Mouse (Mus musculus) embryonic stem cell, embryonic (primary cell): Measurements from ENCODE around the gene Tmem208.

ENCODE experiments used
- CTCF ChIA-PET, 4 experiments: fragments of 300-600 bp in 2 of 4; fragments of 350-600 bp in 2 of 4; sonication (Branson Sonifier 250); formaldehyde crosslinking; loops; one replicate each; lab custom pipeline; 2022; ENCODE audit warnings: inconsistent platforms in 2 of 4; lab: Charles Lee
- POLR2A ChIA-PET, 4 experiments: fragments of 300-600 bp in 2 of 4; fragments of 350-600 bp in 2 of 4; sonication (Branson Sonifier 250); formaldehyde crosslinking; loops; one replicate each; lab custom pipeline; 2022; ENCODE audit warnings: antibody characterized with exemption in 4 of 4, inconsistent platforms in 1 of 4; lab: Charles Lee

Tmem208 gene

GRCm38 (mm10) chr8:105326141-105326672 is at the start of gene Tmem208, which contains the start of gene Lrrc29:
Tmem208 (plus strand) TSS chr8:105326354.
Lrrc29 (minus strand) TSS chr8:105326278.
- POLR2A ChIA-PET = interaction anchor here in 3 of 4 experiments (0.5 to 3.9 kb wide), 16 partner anchors 9 to 190 kb away, joined by 3 to 28 read pairs (median 5); partner anchors contain the start of genes E2f4 (in 2 of the 3), Fhod1 (in 2 of the 3), Slc9a5 (in 2 of the 3) and Elmo3 (in 1 of the 3)

DNA sequence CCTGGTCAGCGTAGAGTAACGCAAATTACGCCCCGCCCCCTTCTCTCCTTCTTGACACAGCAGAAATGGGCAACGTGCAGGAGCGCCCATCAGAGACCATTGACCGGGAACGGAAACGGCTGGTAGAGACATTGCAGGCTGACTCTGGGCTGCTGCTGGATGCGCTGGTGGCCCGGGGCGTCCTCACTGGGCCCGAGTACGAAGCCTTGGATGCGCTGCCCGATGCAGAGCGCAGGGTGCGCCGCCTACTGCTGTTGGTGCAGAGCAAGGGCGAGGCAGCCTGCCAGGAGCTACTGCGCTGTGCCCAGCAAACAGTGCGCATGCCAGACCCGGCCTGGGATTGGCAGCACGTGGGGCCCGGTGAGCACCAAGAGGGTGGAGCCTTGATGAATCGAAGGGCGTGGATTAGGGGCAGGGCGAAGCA is 47.2 kb upstream of the Tmem208 start:
- POLR2A ChIA-PET = interaction anchor here in 2 of 4 experiments (0.5 to 3.2 kb wide), 12 partner anchors 8 to 193 kb away, joined by 3 to 22 read pairs (median 6); partner anchors contain the start of genes 4931428F04Rik (in 2 of the 2), E2f4 (in 1 of the 2), Exoc3l (in 1 of the 2) and Hsf4 (in 1 of the 2)

More at GRCm38 (mm10) chr8:105326141-105326672, at the start of gene Tmem208, which contains the start of gene Lrrc29:
- CTCF ChIA-PET = interaction anchor here in 3 of 4 experiments (0.6 to 2.3 kb wide), 5 partner anchors 10 to 1089 kb away, joined by 3 to 5 read pairs (median 3); partner anchors contain the start of genes Fhod1 (in 1 of the 3) and Zfp90 (in 1 of the 3)

DNA sequence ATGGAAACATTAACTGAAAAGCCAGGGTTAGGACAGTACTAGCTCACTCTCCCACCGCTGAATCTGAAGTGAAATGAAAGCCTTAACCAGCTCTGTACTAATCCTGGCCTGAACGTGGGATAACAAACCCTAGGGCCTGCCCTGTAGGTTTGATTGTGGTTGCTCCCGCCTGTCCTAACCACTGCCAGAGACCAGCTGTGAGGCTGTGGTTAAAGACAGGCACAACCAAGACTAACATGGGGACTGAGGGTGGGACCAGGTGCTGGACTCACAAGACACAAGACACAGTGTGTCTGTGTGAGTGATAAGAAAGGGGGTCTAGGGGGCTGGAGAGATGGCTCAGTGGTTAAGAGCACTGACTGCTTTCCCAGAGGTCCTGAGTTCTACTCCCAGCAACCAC is 45.6 kb upstream of the Tmem208 start:
- ChIA-PET POLR2A (interaction anchor here in 2 of 4 experiments (1.1 to 3.2 kb wide), 9 partner anchors 8 to 20 kb away, joined by 3 to 22 read pairs (median 8); partner anchors contain the start of genes 4931428F04Rik (in 1 of the 2), E2f4 (in 1 of the 2) and Hsf4 (in 1 of the 2)), CTCF (interaction anchor here in 2 of 4 experiments (0.7 to 1.2 kb wide), 4 partner anchors 11 to 160 kb away, joined by 3 to 6 read pairs (median 4); no protein-coding TSS in a partner anchor)

More for the DNA sequence above, 47.2 kb upstream of the Tmem208 start:
- CTCF ChIA-PET = interaction anchor here in 2 of 4 experiments (0.5 to 3.5 kb wide), 7 partner anchors 10 to 237 kb away, joined by 3 to 13 read pairs (median 4); partner anchors contain the start of genes 4931428F04Rik (in 1 of the 2) and B3gnt9 (in 1 of the 2)

GRCm38 (mm10) chr8:105281821-105282220 is 44.3 kb upstream of the Tmem208 start:
- ChIA-PET POLR2A (interaction anchor here in 2 of 4 experiments (0.5 to 2.2 kb wide), 6 partner anchors 9 to 136 kb away, joined by 3 to 11 read pairs (median 3); partner anchors contain the start of genes B3gnt9 (in 1 of the 2) and Hsf4 (in 1 of the 2)), CTCF (interaction anchor here in 3 of 4 experiments (0.5 to 2.8 kb wide), 5 partner anchors 9 to 679 kb away, joined by 4 to 15 read pairs (median 5); no protein-coding TSS in a partner anchor)

DNA sequence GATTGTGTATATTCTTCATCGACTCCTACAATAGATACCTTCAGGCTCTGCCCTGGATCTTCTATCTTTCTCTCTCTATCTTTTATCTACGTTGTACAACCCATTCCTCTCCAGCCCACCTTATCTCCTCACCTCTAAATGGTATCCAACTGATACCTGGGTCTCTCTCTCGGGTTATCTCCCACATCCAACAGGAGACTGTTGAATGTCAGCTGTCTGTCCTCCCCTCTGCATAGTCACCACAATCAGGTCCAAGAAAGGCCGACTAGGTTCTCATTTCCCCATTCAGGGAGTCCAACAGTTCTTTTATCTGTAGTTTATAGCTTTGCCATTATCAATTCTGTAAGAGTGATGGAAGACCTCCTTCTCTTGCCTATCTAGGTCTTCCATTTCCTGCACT is 43.9 kb upstream of the Tmem208 start:
- POLR2A ChIA-PET = interaction anchor here in 3 of 4 experiments (0.5 to 2.2 kb wide), 9 partner anchors 9 to 137 kb away, joined by 3 to 11 read pairs (median 3); partner anchors contain the start of genes B3gnt9 (in 1 of the 3), E2f4 (in 1 of the 3), Fbxl8 (in 1 of the 3) and Tradd (in 1 of the 3)
- CTCF ChIA-PET = interaction anchor here in 2 of 4 experiments (0.9 to 2.8 kb wide), 8 partner anchors 8 to 679 kb away, joined by 3 to 15 read pairs (median 4); no protein-coding TSS in a partner anchor

GRCm38 (mm10) chr8:105283074-105283473 is 43.1 kb upstream of the Tmem208 start:
- CTCF ChIA-PET = interaction anchor here (0.5 to 2.8 kb wide), 21 partner anchors 9 to 680 kb away, joined by 3 to 15 read pairs (median 4); partner anchors contain the start of genes E2f4 (in 1 of the 4) and Fhod1 (in 1 of the 4)
- POLR2A ChIA-PET = interaction anchor here in 3 of 4 experiments (0.8 to 2.2 kb wide), 13 partner anchors 8 to 716 kb away, joined by 3 to 11 read pairs (median 4); partner anchors contain the start of genes B3gnt9 (in 1 of the 3), E2f4 (in 1 of the 3), Exoc3l (in 1 of the 3) and Fbxl8 (in 1 of the 3)

DNA sequence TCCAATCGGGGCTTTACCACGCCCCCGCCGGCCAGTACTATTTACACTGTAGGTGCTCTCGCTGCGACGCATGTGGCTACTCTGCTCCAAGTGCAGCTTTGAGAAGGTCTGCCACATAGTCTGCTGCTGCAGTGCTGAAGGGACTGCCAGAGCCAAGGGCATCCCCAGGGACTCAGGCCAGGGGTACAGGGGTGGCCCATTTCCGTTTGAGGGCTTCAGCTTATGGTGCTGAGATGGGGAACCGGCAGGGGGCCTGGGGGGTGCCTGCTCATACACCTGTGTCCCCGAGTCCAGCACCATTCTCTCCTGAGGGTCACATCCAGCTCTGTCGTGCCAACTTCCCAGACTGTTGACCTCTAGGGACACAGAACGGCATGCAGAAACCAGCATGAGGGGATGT is 40.6 kb upstream of the Tmem208 start:
- ChIA-PET CTCF (interaction anchor here in 2 of 4 experiments (0.9 to 1.9 kb wide), 5 partner anchors 9 to 165 kb away, joined by 3 to 4 read pairs (median 4); no protein-coding TSS in a partner anchor), POLR2A (interaction anchor here in 3 of 4 experiments (0.6 to 1.3 kb wide), 9 partner anchors 8 to 631 kb away, joined by 3 to 6 read pairs (median 3); partner anchors contain the start of genes Exoc3l (in 1 of the 3), Fhod1 (in 1 of the 3) and Nol3 (in 1 of the 3))

- CTCF ChIA-PET = interaction anchor here in 2 of 4 experiments (0.6 to 1.9 kb wide), 6 partner anchors 8 to 166 kb away, joined by 3 to 12 read pairs (median 4); no protein-coding TSS in a partner anchor
- POLR2A ChIA-PET = interaction anchor here in 1 of 4 experiments (1.0 to 1.1 kb wide), 2 partner anchors 11 to 55 kb away, joined by 3 read pairs; partner anchors contain the start of gene E2f4
These were observed 39.2 kb upstream of the Tmem208 start for GRCm38 (mm10) chr8:105286907-105287306.

- ChIA-PET CTCF (interaction anchor here (0.6 to 4.4 kb wide), 11 partner anchors 12 to 685 kb away, joined by 3 to 40 read pairs (median 5); partner anchors contain the start of genes B3gnt9 (in 1 of the 4), Fhod1 (in 1 of the 4) and Slc9a5 (in 1 of the 4)), POLR2A (interaction anchor here in 3 of 4 experiments (0.6 to 2.5 kb wide), 13 partner anchors 9 to 664 kb away, joined by 3 to 22 read pairs (median 7); partner anchors contain the start of genes B3gnt9 (in 1 of the 3), D230025D16Rik (in 1 of the 3) and E2f4 (in 1 of the 3))
These were observed 37.9 kb upstream of the Tmem208 start for GRCm38 (mm10) chr8:105288231-105288630.

GRCm38 (mm10) chr8:105288958-105289732 is 37.0 kb upstream of the Tmem208 start:
- ChIA-PET POLR2A (interaction anchor here (0.6 to 3.6 kb wide), 65 partner anchors 9 to 1977 kb away, joined by 3 to 33 read pairs (median 4); partner anchors contain the start of genes D230025D16Rik (in 3 of the 4), E2f4 (in 3 of the 4), Nol3 (in 3 of the 4) and B3gnt9 (in 2 of the 4)), CTCF (interaction anchor here (0.5 to 4.4 kb wide), 39 partner anchors 8 to 718 kb away, joined by 3 to 40 read pairs (median 4); partner anchors contain the start of genes E2f4 (in 3 of the 4), Fhod1 (in 2 of the 4), B3gnt9 (in 1 of the 4) and D230025D16Rik (in 1 of the 4))

GRCm38 (mm10) chr8:105289805-105290460 is 36.2 kb upstream of the Tmem208 start, which contains the start of gene 4931428F04Rik:
4931428F04Rik (minus strand) TSS chr8:105289864.
- ChIA-PET CTCF (interaction anchor here (0.6 to 4.4 kb wide), 37 partner anchors 8 to 688 kb away, joined by 3 to 40 read pairs (median 7); partner anchors contain the start of genes E2f4 (in 2 of the 4), Fhod1 (in 2 of the 4), B3gnt9 (in 1 of the 4) and Nol3 (in 1 of the 4)), POLR2A (interaction anchor here (0.6 to 3.6 kb wide), 52 partner anchors 8 to 688 kb away, joined by 3 to 33 read pairs (median 5); partner anchors contain the start of genes Nol3 (in 4 of the 4), E2f4 (in 3 of the 4), B3gnt9 (in 2 of the 4) and Elmo3 (in 2 of the 4))

DNA sequence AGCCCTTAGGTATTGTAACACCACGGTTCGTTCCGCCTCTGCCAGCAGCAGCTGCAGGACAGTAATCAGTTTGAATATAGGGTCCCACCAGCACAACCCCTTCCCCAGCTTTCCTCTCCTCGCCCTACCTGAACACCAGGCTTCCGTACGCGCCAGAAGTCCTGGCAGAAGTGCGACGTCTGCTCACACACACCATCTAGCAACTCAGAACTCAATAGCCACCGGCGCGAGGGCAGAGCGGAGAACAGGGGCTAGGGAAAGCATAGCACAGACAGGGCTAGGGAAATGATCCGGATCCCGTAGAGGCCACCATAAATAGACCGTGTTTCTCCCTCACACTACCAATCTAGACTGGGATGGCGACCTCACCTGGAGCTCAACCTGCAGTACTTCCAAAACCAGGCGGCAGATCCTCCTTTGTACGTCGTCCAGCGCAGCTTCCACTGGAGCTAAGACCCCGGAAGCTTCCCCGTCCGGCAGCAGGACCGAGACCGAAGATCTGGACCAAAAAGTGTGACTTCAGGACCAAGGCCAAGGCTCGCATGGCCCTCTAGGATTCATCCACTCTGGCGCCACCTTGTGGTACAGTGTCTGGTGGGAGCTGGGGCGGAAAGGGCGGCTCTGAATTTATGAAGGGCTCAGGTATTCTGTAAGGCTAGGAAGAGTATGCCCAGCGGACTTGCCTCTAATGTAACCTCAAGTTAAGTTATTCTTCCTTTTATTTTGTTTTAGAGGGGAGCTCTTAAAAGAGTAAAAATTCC is 35.4 kb upstream of the Tmem208 start:
- ChIA-PET CTCF (interaction anchor here (0.5 to 4.4 kb wide), 47 partner anchors 8 to 1528 kb away, joined by 3 to 40 read pairs (median 4); partner anchors contain the start of genes B3gnt9 (in 1 of the 4), E2f4 (in 1 of the 4), Elmo3 (in 1 of the 4) and Fbxl8 (in 1 of the 4)), POLR2A (interaction anchor here in 3 of 4 experiments (0.6 to 3.6 kb wide), 21 partner anchors 8 to 1106 kb away, joined by 3 to 33 read pairs (median 3); partner anchors contain the start of genes B3gnt9 (in 1 of the 3), D230025D16Rik (in 1 of the 3), Elmo3 (in 1 of the 3) and Fhod1 (in 1 of the 3))

GRCm38 (mm10) chr8:105291364-105291763 is 34.8 kb upstream of the Tmem208 start:
- POLR2A ChIA-PET = interaction anchor here in 3 of 4 experiments (0.6 to 3.6 kb wide), 16 partner anchors 7 to 1106 kb away, joined by 3 to 33 read pairs (median 3); partner anchors contain the start of genes B3gnt9 (in 1 of the 3), D230025D16Rik (in 1 of the 3) and Nol3 (in 1 of the 3)
- CTCF ChIA-PET = interaction anchor here (0.6 to 4.4 kb wide), 43 partner anchors 8 to 1528 kb away, joined by 3 to 40 read pairs (median 4); partner anchors contain the start of genes B3gnt9 (in 1 of the 4), E2f4 (in 1 of the 4), Elmo3 (in 1 of the 4) and Fbxl8 (in 1 of the 4)

DNA sequence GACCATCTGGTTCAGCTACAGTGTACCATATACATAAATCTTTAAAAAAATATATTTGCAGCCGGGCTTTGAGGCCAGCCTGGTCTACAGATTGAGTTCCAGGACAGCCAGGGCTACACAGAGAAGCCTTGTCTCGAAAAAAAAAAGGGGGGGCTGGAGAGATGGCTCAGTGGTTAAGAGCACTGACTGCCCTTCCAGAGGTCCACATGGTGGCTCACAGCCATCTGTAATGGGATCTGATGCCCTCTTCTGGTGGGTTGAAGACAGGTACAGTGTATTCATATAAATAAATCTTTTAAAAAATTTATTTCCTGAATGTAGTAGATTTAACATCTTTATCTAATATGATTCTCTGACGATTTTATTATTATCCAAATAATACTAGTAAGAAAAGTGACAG is 34.4 kb upstream of the Tmem208 start:
- CTCF ChIA-PET = interaction anchor here in 3 of 4 experiments (0.9 to 4.4 kb wide), 17 partner anchors 8 to 225 kb away, joined by 3 to 37 read pairs (median 8); partner anchors contain the start of genes B3gnt9 (in 1 of the 3), E2f4 (in 1 of the 3), Fhod1 (in 1 of the 3) and Slc9a5 (in 1 of the 3)
- POLR2A ChIA-PET = interaction anchor here in 1 of 4 experiments (0.9 to 3.6 kb wide), 4 partner anchors 37 to 92 kb away, joined by 3 to 33 read pairs (median 4); partner anchors contain the start of genes B3gnt9 and D230025D16Rik
